Mouse (Mus musculus): ENCODE results near the gene Zfp811.
"Not testable (repeated sequence)": the region's sequence is repeated elsewhere in the genome, so short reads cannot be mapped to it uniquely, and the experiment has no call there.

Gene Zfp811

DNA sequence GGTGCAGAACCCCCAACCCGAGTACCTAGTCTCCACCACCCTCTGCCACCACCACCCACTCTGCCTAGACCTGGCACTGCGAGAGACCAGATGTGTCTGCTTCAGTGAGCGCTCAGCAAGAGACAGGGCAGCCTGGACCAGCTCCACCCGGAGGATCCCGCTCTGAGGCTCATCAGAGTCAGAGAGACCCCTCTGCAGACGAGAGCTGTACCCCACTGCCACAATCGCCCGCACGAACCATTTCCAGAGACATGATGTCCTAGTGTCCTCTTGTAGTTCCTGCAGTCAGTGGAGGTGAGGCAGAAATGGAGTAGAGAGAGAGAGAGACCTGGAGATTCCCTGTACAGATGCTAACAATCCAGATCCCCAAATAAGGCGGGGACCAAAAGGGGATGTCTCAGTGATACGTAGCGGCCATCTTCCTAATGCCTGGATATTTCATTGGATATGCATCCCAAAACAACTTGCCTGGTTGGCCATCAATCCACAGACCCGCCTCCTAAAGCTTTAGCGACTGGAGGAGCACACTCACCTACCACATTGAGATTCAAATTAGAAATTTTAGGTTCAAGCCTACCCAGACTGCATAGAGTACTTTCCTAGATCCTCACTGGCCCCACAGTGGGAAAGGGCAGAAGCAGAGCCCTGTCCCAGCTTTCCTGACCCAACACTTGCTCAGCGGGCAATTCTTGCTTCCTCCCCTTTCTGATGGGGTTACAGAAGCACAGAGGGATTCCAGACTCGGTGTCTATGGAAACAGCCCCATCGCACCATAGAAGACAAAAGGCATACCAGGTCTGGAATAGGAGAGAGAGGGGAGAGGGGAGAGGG lies at the start of gene Zfp811:
Zfp811 (minus strand) TSS at position 388 of the 831 bp plus-strand sequence.
- peak; percentile 65 for DNase-seq

DNA sequence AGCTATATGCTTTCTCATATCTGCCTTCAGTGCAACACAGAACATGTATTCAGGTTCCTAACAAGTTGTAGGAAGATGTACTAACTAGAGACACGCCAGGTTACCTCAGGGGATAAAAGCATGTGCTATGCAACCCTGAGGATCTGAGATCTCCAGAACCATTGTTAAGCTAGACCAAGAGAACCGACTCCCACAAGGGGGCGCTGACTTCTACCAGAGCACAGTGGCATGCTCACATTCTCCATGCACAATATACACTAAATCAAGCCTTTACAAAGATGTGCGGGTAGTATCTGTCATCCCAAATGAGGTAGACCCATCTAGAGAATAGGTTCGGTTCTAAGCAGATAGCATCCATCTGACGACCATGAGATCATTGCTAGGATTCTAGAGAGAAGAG lies 47.0 kb upstream of the Zfp811 start:
- not testable (repeated sequence) for DNase-seq

DNA sequence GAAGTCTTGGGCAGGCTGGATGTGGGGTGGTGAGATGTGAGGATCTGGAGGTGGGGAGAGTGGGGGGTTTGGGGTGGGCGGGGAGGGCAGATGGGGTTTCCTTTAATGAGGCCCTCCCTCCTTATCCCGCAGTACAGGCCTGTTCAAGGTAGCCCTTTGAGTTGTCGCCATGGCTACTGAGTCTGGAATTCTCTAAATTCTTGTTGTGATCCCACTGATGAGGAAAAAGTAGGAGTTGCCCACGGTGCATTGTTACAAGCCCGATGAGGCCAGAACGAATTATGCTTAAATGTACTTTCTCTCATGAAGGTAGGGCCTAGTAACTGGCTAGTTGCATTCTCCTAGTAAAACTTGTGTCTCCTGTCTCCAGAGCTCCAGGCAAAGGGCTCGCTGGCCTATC lies 41.9 kb upstream of the Zfp811 start:
- no peak for DNase-seq

DNA sequence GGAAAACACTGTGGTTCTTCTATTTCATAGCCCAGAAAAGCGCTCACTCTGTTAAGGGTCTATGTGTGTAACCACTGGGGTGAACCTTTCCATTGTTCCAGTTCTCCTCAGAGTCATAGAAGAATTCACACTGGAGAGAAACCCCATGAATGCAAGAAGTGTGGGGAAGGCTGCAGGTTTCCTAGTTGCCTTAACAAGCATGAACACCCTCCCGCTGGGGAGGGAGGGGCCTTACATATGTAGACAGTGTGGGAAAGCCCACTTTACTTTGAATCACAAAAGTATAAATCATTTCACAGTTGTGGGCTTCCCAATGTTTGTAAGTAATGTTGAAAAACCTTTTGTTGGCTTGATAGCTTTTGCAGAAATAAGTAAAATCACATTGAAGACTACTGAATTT lies 31.7 kb upstream of the Zfp811 start:
- DNase-seq = no peak

DNA sequence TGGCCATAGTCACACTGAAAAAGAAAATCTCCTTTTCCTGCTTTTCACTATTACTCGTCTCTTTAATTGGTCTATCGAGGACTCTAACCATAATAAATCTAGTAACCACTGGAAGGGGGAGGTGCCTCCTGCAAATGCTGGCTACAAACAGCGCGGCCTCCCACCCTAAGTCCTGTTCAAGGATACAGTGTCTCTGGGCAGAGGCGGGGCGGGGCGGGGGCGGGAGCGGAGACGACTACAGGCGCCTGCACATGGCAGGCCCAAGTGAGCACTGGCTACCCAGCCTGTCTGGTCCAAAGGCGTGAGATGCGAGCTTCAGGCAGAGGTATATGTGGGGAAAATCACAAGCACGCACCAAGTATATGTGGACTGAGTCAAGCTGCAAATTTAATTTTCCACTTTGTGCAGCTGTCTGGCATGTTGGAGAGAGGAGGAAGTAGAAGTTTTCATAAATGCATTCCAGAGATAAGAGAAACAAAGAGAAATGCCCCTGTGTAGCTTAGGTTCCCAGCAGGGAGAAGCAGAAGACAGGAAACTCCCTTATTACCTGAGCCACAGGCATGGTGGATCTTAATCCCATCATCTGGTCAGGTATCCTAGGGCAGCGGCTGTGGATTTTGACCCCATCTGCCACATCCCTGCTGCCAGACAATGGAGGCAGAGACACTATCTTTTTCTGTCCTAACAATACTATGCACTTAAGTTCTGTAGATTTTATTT lies 29.5 kb upstream of the Zfp811 start:
- DNase-seq = no peak

DNA sequence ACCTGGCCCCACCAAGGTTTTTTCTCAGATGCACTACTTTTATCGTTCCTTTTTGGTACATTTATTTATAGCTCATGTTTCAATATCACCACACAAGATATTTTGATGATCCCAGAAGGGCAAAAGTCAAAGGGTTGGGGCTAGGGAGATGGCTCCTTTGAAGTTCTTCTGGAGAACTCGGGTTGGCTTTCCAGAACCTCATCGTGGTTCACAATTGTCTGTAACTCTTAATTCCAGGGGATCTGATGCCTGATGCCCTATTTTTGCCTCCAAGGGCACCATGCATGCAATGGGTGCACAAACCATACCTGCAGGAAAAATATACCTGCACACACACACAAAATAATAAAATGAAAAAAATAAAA lies 20.7 kb upstream of the Zfp811 start:
- no peak for DNase-seq

DNA sequence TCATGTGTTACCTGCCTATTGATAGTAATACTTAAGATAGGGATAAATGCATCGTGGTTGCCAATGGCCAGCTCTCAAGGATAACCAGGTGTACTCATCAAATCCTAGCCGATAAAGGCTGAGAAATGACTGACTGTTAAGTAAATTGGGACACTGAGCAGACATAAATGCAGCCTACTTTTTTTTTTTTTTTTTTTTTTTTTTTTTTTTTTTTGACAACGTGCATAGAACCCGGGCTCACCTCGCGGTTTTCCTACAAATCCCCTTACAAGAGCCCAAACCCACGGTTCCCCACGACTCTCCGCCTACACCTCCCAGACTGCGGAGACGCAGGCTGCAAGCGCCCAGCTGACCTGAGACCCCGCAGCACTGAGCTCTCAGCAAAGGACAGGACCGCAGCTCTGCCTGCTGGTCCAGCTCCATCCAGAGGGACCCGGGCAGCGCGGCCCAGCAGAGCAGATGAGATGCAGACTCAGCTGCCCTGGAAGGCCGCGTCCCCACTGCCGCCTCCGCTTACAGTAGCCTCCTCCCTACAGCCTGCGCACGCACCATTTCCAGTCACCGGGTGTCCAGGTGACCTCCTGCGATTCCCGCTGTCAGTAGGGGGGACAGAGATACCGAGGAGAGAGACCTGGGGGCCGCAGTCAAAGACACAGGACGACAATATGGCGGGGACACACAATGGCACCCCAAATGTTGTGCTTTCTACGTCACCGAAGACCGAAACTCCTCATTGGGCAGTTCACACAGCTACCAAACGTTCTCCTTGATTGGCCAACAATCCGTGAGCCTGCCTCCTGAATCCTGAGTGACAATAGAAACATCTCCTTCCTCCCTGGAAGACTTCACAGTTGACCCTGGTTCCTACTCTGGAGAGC lies 20.0 kb upstream of the Zfp811 start, which contains the start of gene Zfp799:
Zfp799 (minus strand) TSS at position 722 of the 878 bp plus-strand sequence.
- DNase-seq = peak; percentile 91

DNA sequence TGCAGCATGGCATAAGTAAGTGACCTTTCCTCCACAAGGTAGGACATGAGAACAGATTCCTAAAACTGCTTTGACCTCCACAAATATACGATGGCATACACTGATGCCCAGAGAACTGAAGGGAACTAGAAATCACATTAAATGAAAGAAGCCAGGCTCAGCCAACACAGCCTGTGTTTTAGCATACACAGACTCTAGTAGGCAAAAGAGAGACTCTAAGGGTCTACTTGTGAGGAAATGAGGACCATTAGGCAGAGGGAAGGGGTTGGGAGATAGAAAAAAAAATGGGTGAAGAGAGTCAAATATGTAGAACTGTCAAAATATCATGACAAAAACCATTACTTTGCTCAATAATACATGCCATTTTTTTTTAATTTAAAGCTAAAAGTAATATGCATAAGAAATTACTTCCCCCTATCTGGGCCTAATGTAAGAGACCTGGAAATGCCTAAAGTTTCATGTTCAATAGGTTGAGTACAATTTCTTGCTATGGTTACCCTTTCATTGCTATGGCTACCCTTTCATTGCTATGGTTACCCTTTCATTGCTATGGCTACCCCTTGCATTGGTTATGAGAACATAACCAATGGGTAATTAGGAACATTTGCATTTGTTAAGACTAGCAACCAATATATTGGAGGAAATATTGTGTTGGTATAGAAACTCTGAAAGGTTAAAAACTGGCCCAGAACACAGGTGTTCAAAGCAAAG lies 6.5 kb upstream of the Zfp811 start:
- no peak for DNase-seq

DNA sequence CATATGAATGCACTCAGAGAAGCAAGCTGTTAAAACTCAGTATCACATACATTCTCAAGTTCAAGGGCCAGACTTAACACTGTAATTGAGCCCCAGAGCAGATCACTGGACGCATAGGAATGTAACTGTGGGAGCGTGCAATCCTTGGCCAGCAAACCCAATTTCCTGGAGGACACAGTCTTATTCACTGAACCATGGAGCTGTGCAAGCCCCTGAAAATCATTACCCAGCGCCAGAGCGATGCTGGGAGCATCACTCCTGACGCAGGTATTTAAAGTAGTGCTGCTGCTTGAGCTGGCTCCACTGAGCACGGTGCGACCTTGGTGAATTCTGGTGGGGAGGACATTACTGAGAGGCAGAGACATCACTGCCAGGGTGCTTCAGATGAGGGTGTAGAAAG lies 4.4 kb upstream of the Zfp811 start:
- no peak for DNase-seq

DNA sequence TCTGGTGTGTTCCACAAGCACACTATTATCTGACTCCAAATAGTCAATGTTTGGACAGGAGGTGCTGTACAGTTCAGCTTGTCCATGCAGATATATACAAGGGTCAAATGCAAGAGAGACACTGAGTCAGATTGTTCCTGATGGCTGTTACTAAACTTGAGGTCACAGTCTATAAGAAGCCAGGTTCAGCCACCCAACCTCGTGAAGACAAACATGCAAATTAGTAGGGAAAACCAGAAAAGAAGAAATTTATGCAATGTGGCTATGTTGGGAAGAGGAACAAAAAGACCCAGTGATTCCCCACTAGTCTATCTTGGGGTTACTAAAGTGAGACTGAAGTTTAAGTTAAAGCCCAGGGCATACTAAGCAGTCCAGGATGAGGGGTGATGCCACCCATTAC lies 917 bp upstream of the Zfp811 start:
- DNase-seq = no peak

DNA sequence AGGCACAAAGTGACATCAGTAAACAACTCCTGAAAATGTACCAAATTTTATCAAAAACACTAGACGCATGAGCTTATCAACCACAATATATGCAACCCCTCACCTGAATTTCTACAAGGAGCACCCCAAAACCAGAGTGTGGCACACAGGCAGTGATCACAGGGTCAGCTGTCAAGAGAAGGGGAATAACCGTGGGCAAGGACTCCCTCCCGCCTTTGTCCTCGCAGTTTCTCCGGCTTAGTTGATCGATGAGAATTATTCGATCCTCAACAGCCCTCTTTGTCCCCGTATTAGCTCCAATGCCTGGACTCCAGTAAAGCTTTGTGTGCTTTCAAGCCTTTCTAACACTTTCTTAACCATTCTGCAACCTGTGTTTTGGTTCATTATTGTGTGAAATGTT lies 810 bp downstream of the Zfp811 start:
- no peak for DNase-seq

DNA sequence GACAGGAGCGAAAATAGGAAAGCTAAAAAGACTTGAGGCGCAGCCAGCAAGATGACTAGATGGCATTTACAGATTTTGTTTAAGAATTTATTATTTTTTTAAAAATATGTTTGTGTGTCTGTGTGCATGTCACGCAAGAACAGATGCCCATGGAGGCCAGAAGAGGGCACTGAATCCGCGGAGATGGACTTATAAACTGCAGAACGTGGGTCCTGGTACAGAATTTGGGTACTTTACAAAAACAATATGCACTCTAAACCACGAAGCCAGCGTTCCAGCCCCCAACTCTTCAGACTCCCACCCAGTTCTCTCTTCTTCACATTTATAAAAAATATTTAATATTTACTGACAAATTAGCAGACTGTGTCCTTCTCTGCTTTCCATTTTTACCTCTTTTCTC lies 20.5 kb downstream of the Zfp811 start:
- DNase-seq = no peak

DNA sequence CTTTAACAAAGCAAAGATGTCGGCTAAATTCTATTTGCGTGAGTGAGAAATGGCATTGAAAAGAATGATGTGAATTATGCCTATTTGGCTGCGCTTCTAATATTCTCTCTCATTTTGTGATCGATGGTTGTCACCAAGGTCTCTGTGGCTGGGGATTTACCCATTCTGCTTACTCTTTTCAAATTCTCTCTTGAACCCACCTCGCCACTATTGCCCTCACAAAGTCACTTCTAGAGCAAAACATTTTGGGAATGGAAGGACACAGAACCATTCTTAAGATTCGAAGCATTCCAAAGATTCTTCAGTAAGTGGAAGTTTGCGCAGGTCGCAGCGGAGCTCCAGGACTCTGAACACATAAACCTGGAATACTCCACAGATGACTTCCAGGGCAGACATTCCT lies 21.2 kb downstream of the Zfp811 start:
- no peak for DNase-seq

DNA sequence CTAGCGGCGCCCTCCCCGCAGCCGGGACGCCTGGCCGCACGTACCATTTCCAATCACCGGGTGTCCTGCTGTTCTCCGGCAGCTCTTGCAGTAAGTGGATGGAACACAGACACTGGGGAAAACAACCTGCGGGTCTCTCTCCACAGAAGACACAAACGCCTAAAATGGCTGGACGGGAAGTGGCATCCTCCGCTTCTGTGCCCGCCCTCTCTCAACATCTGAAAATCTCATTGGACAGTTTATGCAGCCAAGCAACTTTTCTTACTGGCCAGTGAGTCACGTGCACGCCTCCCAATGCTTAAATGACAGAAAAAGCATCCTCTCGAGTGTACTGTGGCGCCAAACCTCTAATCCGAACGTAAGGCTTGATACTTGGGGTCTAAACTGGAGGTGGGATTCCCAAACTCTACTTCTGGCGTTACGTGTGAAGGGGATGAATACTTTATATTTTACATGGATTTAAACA lies 21.6 kb downstream of the Zfp811 start, which contains the start of gene Zfp871:
Zfp871 (minus strand) TSS at position 194 of the 466 bp plus-strand sequence.
- DNase-seq = peak; percentile 94

DNA sequence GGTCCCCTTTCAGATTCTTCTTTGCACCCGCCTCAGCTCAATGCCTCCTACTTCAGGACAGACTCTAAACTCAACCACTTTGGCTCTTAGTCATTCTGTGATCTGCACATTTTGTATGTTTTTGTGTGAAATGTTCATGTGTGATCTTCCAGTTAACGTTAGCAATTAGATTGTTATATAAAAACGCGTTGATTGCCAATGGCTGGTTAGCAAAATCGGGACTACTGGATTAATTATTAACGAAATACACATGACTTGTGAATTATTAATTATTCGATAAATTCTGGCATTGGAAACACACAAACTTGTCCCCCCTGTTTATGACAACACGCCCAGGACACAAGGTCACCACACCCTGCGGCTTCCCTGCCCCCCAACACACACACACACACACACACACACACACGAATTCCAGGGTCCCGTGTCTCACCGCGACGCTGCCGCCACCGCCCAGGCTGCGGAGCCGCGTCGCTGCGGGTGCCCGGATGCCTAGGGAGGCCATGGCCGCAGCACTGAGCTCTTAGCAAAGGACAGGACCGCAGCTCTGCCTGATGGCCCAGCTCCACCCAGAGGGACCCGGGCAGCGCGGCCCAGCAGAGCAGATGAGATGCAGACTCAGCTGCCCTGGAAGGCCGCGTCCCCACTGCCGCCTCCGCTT lies 22.2 kb downstream of the Zfp811 start:
- DNase-seq = no peak

DNA sequence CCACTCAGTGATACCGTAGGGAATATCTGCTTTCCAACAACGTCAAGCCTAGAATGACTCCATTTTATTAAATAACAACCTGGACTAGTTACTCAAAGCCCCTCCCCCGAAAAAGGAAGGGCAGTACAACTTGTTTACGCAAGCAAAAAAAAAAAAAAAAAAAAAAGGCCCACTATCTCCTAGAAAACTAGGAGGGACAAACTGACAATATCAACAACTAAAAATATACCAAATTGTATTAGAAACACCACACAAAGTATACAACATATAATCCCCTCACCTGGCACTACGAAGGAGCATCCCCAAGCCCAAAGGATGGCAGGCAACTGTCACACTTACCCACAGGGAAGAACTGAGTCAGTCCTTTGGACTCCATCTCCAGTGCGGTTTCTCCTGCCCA lies 22.8 kb downstream of the Zfp811 start:
- DNase-seq = no peak

DNA sequence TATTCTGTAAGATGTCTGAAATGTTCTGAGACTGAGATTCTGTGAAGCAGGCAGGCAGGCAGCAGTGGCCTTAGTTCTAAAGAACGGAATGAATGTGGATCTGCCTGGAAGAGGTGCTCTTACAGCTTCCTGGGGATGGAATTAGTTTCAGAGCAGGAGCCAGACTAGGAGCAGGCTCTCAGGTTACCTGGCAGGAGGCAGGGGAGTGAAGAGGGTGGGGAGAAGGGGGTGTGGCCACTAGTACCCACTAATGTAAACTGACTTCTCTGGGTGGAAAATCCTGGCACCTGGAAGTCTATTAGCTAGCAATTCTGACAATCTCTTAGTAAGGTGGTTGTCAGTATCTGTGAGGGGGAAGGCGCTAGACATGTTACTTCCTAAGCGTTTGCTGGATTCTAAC lies 24.1 kb downstream of the Zfp811 start:
- no peak for DNase-seq

DNA sequence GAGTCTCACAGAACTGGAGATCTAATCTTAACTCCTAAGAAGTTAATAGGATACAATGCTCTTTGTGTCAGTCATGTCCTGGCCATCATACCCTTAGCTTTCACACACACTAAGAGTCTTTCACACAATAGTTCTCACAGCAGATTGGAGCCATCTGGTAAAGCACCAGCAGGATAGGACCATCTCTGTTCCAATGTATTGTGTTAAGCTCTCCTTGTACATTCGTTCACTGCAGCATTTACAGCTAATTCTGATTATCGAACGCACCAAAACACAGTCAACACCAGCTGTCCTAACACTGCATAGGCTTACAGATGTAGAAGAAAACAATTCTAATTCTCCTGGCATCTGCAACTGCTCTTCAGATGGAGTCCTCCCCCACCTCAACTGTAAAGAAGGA lies 32.2 kb downstream of the Zfp811 start:
- no peak for DNase-seq

DNA sequence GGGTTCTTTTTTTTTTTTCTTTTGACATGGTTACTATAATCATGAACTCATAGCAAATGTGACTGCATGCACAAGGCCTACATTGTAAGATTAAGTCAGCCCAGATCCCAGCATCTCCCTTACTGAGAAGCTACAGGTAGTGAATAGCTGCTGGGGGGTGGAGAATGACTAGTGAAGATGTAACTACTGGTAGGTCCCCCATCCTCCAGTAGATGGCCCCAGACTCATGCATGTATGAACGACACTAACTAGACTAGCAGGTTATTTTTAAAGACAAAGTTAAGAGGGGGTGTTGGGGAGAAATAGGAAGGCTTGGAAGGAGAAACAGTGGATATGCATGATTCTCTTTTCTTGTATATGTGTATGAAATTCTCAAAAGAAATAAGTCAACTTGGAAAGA lies 38.5 kb downstream of the Zfp811 start:
- DNase-seq = no peak

DNA sequence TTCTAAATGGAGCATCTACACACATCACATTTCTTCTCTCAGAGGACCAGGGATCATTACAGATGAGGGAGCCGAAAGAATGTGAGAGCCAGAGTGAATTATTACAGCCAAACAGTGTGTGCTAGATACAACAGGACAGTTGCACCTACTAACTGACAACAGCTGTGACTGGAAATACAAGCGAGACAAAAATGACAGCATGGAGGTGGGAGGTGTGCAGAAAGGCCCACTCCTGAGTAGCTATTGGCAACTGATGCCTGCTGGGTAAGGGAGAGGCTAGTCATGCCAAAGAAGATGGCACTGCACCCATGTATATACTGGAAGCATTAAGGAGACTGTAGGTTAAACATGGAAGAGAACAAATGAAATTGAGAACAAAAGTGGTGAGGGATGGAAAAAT lies 43.3 kb downstream of the Zfp811 start:
- peak; percentile 45 for DNase-seq

DNA sequence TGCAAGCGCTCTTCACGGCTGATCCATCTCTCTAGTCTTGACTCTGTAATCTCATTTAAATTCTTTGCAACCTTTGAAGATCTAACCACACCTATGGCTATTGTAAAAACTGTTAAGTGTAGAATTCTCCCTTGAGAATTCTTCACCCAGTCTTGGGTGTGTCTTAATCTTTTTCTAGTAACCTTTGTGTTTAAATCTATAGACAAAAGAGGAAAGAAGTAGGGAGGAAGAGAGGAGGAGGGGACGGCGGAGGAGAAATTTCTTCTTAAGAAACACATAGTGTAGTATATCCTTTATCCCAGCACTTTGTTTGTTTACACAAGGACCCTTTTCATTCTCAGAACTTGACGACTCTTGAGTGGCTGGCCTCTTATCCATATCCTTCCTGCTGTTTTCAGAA lies 52.4 kb downstream of the Zfp811 start:
- no peak for DNase-seq

DNA sequence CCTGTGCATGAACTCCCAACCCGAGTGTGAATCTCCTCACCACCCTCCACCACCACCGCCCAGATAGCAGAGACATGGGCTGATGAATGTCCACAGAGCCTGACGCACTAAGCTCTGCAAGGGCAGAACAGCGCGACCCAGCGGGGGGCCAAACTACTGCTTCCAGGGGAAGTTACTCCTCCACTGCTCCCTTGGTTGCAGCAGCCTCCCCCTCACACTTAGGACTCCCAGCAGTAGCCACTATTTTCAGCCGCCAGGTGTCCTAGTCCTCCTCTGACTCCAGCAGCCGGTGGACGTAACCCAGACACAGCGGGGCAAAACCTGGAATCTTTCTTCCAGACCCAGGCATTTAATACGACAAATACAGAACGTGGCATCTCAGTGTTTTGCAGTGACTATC lies 56.1 kb downstream of the Zfp811 start:
- DNase-seq = no peak

Data from right cerebral cortex, adult 18-20 months (tissue).